Mouse (Mus musculus) spleen, adult 12 weeks (tissue): Measurements from ENCODE around the gene Mb.

ENCODE experiments used
- DNase-seq: peaks from one replicate; pipeline ENCODE4 v3.0.0; 2022; ENCODE audit warnings: low spot score

Gene Mb

DNA sequence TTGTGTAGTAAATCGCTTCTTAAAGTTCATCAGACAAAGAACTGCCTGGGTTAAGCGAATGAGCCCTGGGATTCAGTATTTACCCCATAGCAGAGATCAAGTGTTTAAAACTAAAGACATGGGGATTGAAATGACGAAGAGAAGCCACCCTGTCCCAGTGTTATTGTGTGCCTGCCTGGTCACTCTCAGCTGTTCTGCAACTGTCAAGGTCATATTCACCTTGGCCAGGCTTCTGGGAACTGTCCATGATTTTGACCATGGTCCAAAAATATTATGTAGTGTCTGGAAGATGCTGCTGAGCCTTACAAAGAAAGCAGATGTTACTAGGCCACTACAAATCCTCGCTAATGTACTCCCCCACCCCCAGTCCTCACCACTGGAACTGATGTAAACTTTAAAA, 70.7 kb downstream of the Mb start:
- no peak for DNase-seq

DNA sequence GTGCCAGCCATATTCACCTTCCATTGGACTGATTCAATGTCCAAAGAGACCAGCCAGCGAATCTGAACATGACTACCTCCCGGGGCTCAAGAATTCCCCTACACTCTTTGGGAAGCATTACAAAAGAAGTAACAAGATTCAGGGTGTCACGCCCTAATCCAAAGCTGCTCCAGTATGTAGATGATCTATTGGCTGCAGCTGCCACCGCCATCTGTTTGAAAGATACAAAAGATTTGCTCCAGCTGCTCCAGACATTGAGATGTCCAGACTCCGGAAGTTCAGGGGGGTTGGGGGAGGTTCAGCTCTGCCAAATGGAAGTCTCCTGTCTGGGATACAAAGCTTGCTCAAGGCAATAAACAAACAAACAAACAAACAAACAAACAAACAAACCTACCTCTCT, 73.9 kb downstream of the Mb start:
- no peak for DNase-seq

DNA sequence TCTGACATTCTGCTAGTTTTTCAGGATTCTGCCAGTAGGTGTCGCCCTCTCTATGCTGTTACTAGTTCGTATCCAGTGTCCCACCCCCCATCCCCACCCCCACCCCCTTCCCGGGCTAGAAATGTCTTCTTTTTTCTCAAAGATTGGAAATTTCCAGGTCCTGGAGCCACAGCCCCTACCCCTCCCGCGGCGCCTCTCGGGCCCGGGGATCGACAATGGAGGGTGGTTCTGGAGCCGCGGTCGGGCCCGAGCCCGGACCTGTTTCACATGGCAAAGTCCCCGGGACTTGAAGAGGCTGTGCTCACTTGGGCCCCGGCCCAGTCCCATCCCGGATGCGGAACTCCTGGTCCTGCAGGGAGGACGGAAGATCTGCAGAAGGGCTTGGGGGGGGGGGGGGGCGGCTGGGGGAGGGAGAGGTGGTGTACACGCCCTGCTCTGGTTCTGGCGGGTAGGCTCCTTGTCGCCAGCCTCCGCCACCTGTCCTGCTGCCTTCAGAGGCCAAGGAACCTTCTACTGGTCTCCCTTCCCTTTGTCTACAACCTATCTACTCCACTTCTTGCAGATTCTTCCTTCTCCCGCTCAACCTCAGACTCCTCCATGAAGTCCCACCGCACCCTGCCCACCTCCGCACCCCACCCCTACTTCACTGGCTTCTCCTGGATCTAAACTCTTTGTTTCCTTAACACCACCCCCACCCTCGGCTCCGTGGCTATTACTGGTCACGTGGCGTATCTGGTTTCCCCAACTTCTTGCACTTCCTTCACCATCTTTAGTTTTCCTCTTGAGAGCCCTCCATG, 76.4 kb downstream of the Mb start:
- DNase-seq, result no peak

GRCm38 (mm10) chr15:76973272-76973854, 77.1 kb downstream of the Mb start:
- no peak for DNase-seq

DNA sequence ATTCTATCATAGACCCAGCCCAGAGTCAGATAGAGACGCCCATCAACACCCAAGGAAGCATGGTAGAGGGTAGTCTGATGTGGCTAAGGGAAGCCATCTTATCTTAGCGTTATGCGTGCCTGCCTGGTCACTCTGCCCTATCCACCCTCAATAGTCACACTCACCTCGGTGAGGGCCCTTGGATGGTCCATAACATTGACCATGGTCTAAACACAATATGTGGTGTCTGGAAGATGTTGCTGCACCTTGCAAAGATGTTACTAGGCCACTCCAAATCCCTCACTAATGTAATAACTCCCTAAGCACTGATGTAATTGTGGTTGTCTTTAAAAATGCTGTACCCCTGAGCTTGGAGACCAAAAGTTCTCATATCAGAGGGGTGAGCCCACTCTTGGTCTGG, 77.8 kb downstream of the Mb start:
- no peak for DNase-seq
